Mouse (Mus musculus): ENCODE measurements around the gene Tmem97. TPM values are rescaled to one million over a fixed set of nuclear protein-coding genes. Genes with fewer than 3 reads are reported as not detected.

The Tmem97 gene
- total and polyA plus RNA-seq, 3 experiments, result 166 to 215 (median 207) TPM

GRCm38 (mm10) chr11:78495904-78496303, 54.7 kb downstream of the Tmem97 start:
- peak; percentile 86 for DNase-seq (ENCODE audit: low read depth, low spot score)

More at GRCm38 (mm10) chr11:78495904-78496303, 54.7 kb downstream of the Tmem97 start:
- no peak overlapping the region for H3K4me3 ChIP-seq (ENCODE audit: control insufficient read depth in 1 of 2, insufficient read depth in 1 of 2, low read depth in 2 of 2, low read length in 2 of 2)
- no peaks in the 10 kb centered on the region for H3K9me3 ChIP-seq (replicated peaks; ENCODE audit: insufficient read depth, low read length)
- H3K27ac ChIP-seq (ENCODE audit: control insufficient read depth, low read depth, low read length), result no peak overlapping the region
- peaks cover 0 to 1% of the 10 kb centered on the region in 2 experiments; a peak in 3 of 4 replicates for H3K27me3 ChIP-seq (ENCODE audit: control insufficient read depth in 1 of 2, insufficient read depth in 2 of 2, low read length in 2 of 2)
- peaks cover 0 to 4% of the 10 kb centered on the region in 2 experiments; a peak in 1 of 4 replicates for H3K36me3 ChIP-seq (ENCODE audit: control insufficient read depth in 1 of 2, insufficient read depth in 2 of 2, low read length in 2 of 2)
- H3K4me1 ChIP-seq (ENCODE audit: control insufficient read depth in 1 of 2, insufficient read depth in 2 of 2, low read length in 2 of 2), result peaks cover 0 to 9% of the 10 kb centered on the region in 2 experiments; a peak in 2 of 4 replicates
- TF ChIP-seq MAX (IDR thresholded peaks at IDR 0.05; ENCODE audit: low read length) (0 out of 2 replicates have a peak, but pooled peaks have one; percentile 50), MXI1 (IDR thresholded peaks at IDR 0.05; ENCODE audit: low read depth, low read length) (peak; percentile 97), SIN3A (IDR thresholded peaks at IDR 0.05; ENCODE audit: low read length) (peak; percentile 92), GATA1 (IDR thresholded peaks at IDR 0.05; ENCODE audit: low read depth, low read length) (no peak), MYC (IDR thresholded peaks at IDR 0.05; ENCODE audit: low read depth, low read length) (peak; percentile 39; the same call in 1 of the 2 replicates)
- H3K9ac ChIP-seq (ENCODE audit: control insufficient read depth, low read depth, low read length, poor library complexity, severe bottlenecking), result no peak overlapping the region
- no peaks in the 10 kb centered on the region for H3K79me2 ChIP-seq (ENCODE audit: control insufficient read depth, insufficient read depth, low read length, poor library complexity)

Other genes starting within 250 kb of the Tmem97 start
- 40.1 and 50.9 TPM in 2 replicates for gene Spag5, start 249.2 kb downstream of the Tmem97 start, total RNA-seq (2012; rRNA removed)
- gene Spag5, start 249.2 kb downstream of the Tmem97 start, polyA plus RNA-seq (2012; ENCODE audit: insufficient read depth in 1 of 2, insufficient read length in 2 of 2, low read depth in 1 of 2, low replicate concordance in 2 of 2, missing spikeins in 1 of 2), result 100 to 1,000 TPM in 1 of 2 experiments, 10 to 100 TPM in 1; 77.5 to 274 TPM
- 3.0 and 4.0 TPM in 2 replicates for gene Aldoc, start 227.8 kb downstream of the Tmem97 start, total RNA-seq (2012; rRNA removed)
- 1 to 10 TPM in 1 of 2 experiments, not detected in 1; 8.1 TPM for gene Aldoc, start 227.8 kb downstream of the Tmem97 start, polyA plus RNA-seq (2012; ENCODE audit: insufficient read depth in 1 of 2, insufficient read length in 2 of 2, low read depth in 1 of 2, low replicate concordance in 2 of 2, missing spikeins in 1 of 2)
- 27.6 and 28.5 TPM in 2 replicates for gene Pigs, start 222.4 kb downstream of the Tmem97 start, total RNA-seq (2012; rRNA removed)
- gene Pigs, start 222.4 kb downstream of the Tmem97 start, polyA plus RNA-seq (2012; ENCODE audit: insufficient read depth in 1 of 2, insufficient read length in 2 of 2, low read depth in 1 of 2, low replicate concordance in 2 of 2, missing spikeins in 1 of 2), result 10 to 100 TPM; 51.2 to 97.1 TPM
- 61.7 and 63.0 TPM in 2 replicates for gene Unc119, start 207.3 kb downstream of the Tmem97 start, total RNA-seq (2012; rRNA removed)
- 100 to 1,000 TPM in 1 of 2 experiments, not detected in 1; 140 TPM for gene Unc119, start 207.3 kb downstream of the Tmem97 start, polyA plus RNA-seq (2012; ENCODE audit: insufficient read depth in 1 of 2, insufficient read length in 2 of 2, low read depth in 1 of 2, low replicate concordance in 2 of 2, missing spikeins in 1 of 2)
- not detected in 2 replicates for gene Foxn1, start 164.2 kb downstream of the Tmem97 start, total RNA-seq (2012; rRNA removed)
- not detected for gene Foxn1, start 164.2 kb downstream of the Tmem97 start, polyA plus RNA-seq (2012; ENCODE audit: insufficient read depth in 1 of 2, insufficient read length in 2 of 2, low read depth in 1 of 2, low replicate concordance in 2 of 2, missing spikeins in 1 of 2)
- not detected in 2 replicates for gene Slc13a2, start 128.6 kb downstream of the Tmem97 start, total RNA-seq (2012; rRNA removed)
- gene Slc13a2, start 128.6 kb downstream of the Tmem97 start, polyA plus RNA-seq (2012; ENCODE audit: insufficient read depth in 1 of 2, insufficient read length in 2 of 2, low read depth in 1 of 2, low replicate concordance in 2 of 2, missing spikeins in 1 of 2), result not detected
- gene Slc46a1, start 85.1 kb downstream of the Tmem97 start, total RNA-seq (2012; rRNA removed), result 7.5 and 11.6 TPM in 2 replicates
- 1 to 10 TPM in 1 of 2 experiments, not detected in 1; 8.3 TPM for gene Slc46a1, start 85.1 kb downstream of the Tmem97 start, polyA plus RNA-seq (2012; ENCODE audit: insufficient read depth in 1 of 2, insufficient read length in 2 of 2, low read depth in 1 of 2, low replicate concordance in 2 of 2, missing spikeins in 1 of 2)
- gene Sarm1, start 53.0 kb downstream of the Tmem97 start, total RNA-seq (2012; rRNA removed), result 0.73 and 1.1 TPM in 2 replicates
- 1 to 10 TPM in 1 of 2 experiments, not detected in 1; 4.3 TPM for gene Sarm1, start 53.0 kb downstream of the Tmem97 start, polyA plus RNA-seq (2012; ENCODE audit: insufficient read depth in 1 of 2, insufficient read length in 2 of 2, low read depth in 1 of 2, low replicate concordance in 2 of 2, missing spikeins in 1 of 2)
- not detected in 2 replicates for gene Vtn, start 51.7 kb downstream of the Tmem97 start, total RNA-seq (2012; rRNA removed)
- under 1 TPM in 1 of 2 experiments, not detected in 1; 0.18 TPM for gene Vtn, start 51.7 kb downstream of the Tmem97 start, polyA plus RNA-seq (2012; ENCODE audit: insufficient read depth in 1 of 2, insufficient read length in 2 of 2, low read depth in 1 of 2, low replicate concordance in 2 of 2, missing spikeins in 1 of 2)
- gene Sebox, start 47.3 kb downstream of the Tmem97 start, total RNA-seq (2012; rRNA removed), result 0.15 TPM in 1 of 2 replicates, not detected in the other
- gene Sebox, start 47.3 kb downstream of the Tmem97 start, polyA plus RNA-seq (2012; ENCODE audit: insufficient read depth in 1 of 2, insufficient read length in 2 of 2, low read depth in 1 of 2, low replicate concordance in 2 of 2, missing spikeins in 1 of 2), result under 1 TPM in 1 of 2 experiments, not detected in 1; 0.06 TPM
- gene Tmem199, start 38.6 kb downstream of the Tmem97 start, total RNA-seq (2012; rRNA removed), result 51.9 and 57.1 TPM in 2 replicates
- 10 to 100 TPM in 1 of 2 experiments, not detected in 1; 36.5 TPM for gene Tmem199, start 38.6 kb downstream of the Tmem97 start, polyA plus RNA-seq (2012; ENCODE audit: insufficient read depth in 1 of 2, insufficient read length in 2 of 2, low read depth in 1 of 2, low replicate concordance in 2 of 2, missing spikeins in 1 of 2)
- gene Poldip2, start 38.6 kb downstream of the Tmem97 start, total RNA-seq (2012; rRNA removed), result 157 and 182 TPM in 2 replicates
- gene Poldip2, start 38.6 kb downstream of the Tmem97 start, polyA plus RNA-seq (2012; ENCODE audit: insufficient read depth in 1 of 2, insufficient read length in 2 of 2, low read depth in 1 of 2, low replicate concordance in 2 of 2, missing spikeins in 1 of 2), result 100 to 1,000 TPM; 166 to 260 TPM
- 3.9 and 4.7 TPM in 2 replicates for gene Tnfaip1, start 14.4 kb downstream of the Tmem97 start, total RNA-seq (2012; rRNA removed)
- gene Tnfaip1, start 14.4 kb downstream of the Tmem97 start, polyA plus RNA-seq (2012; ENCODE audit: insufficient read depth in 1 of 2, insufficient read length in 2 of 2, low read depth in 1 of 2, low replicate concordance in 2 of 2, missing spikeins in 1 of 2), result 1 to 10 TPM in 1 of 2 experiments, not detected in 1; 7.4 TPM
- gene Ift20, start 14.4 kb downstream of the Tmem97 start, total RNA-seq (2012; rRNA removed), result 153 and 196 TPM in 2 replicates
- 100 to 1,000 TPM in 1 of 2 experiments, not detected in 1; 128 TPM for gene Ift20, start 14.4 kb downstream of the Tmem97 start, polyA plus RNA-seq (2012; ENCODE audit: insufficient read depth in 1 of 2, insufficient read length in 2 of 2, low read depth in 1 of 2, low replicate concordance in 2 of 2, missing spikeins in 1 of 2)
- gene Nlk, start 146.6 kb upstream of the Tmem97 start, total RNA-seq (2012; rRNA removed), result 17.9 and 20.0 TPM in 2 replicates
- gene Nlk, start 146.6 kb upstream of the Tmem97 start, polyA plus RNA-seq (2012; ENCODE audit: insufficient read depth in 1 of 2, insufficient read length in 2 of 2, low read depth in 1 of 2, low replicate concordance in 2 of 2, missing spikeins in 1 of 2), result 10 to 100 TPM in 1 of 2 experiments, not detected in 1; 16.9 TPM
- gene Ccnq, start 201.0 kb upstream of the Tmem97 start, total RNA-seq (2012; rRNA removed), result 74.1 and 77.5 TPM in 2 replicates
- gene Ccnq, start 201.0 kb upstream of the Tmem97 start, polyA plus RNA-seq (2012; ENCODE audit: insufficient read depth in 1 of 2, insufficient read length in 2 of 2, low read depth in 1 of 2, low replicate concordance in 2 of 2, missing spikeins in 1 of 2), result 10 to 100 TPM in 1 of 2 experiments, not detected in 1; 80.5 TPM

Measured in MEL (cell line).